Mouse (Mus musculus) spleen, adult 2 months (tissue): ENCODE results near the gene Cdpf1.

ENCODE experiments used
- CTCF ChIP-seq: fragments of 200-500 bp; IDR thresholded peaks from 2 replicates; pipeline ENCODE4 v1.5.1; 2011; ENCODE audit warnings: mild to moderate bottlenecking, inconsistent platforms; ENCODE audit not compliant: insufficient read depth, insufficient read length, insufficient replicate concordance; ENCODE audit errors: extremely low read depth
- POLR2A ChIP-seq: fragments of 200-500 bp; IDR thresholded peaks from 2 replicates; pipeline ENCODE4 v1.6.1; 2011; ENCODE audit warnings: low read depth, low read length, inconsistent platforms

DNA sequence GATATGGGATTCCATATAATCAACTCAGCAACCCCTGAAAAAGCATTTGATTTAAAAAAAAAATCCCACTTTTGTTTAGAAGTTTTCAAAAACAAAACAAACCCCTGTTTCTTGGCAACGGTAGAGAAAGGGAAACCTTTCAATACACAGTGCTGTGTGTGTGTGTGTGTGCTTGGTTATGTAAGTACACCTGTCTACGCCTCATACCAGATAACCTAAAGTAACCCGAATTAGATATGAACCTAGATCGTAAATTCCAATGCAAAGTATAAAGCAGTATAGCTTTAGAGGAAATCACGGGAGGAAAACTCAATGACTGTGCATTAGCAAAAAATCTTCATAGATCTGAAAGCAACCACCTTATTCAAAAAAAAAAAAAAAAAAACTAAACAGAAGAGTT is 44.8 kb downstream of the Cdpf1 start:
- TF ChIP-seq CTCF = no peak
- no peak for TF ChIP-seq POLR2A
